Mouse (Mus musculus) E14TG2a.4 (cell line): ENCODE data around the gene Mroh3.

Experiments used
- H3K27me3 ChIP-seq: 2 replicates; pipeline ENCODE4 v1.6.1; 2014; ENCODE audit warnings: low read length, control low read depth; ENCODE audit not compliant: insufficient read depth
- H3K36me3 ChIP-seq: 2 replicates; pipeline ENCODE4 v1.6.1; 2014; ENCODE audit warnings: low read length, control low read depth; ENCODE audit not compliant: insufficient read depth
- H3K4me1 ChIP-seq: replicated peaks from 2 replicates; pipeline ENCODE4 v1.6.1; 2014; ENCODE audit warnings: low read depth, low read length, control low read depth
- H3K4me3 ChIP-seq: replicated peaks from 2 replicates; pipeline ENCODE4 v1.5.1; 2014; ENCODE audit warnings: mild to moderate bottlenecking, low read length
- H3K9me3 ChIP-seq: 2 replicates; pipeline ENCODE4 v1.6.1; 2014; ENCODE audit warnings: low read length, control low read depth
- CTCF ChIP-seq: conservative IDR thresholded peaks from 2 replicates; pipeline ENCODE4 v1.5.1; 2014; ENCODE audit warnings: low read length
- NANOG ChIP-seq: IDR thresholded peaks from 2 replicates; pipeline ENCODE4 v1.6.1; 2014; ENCODE audit warnings: borderline replicate concordance, low read length, mixed read lengths
- POU5F1 ChIP-seq: IDR thresholded peaks from 2 replicates; pipeline ENCODE4 v1.6.1; 2014; ENCODE audit warnings: low read length, borderline replicate concordance

Gene Mroh3

GRCm38 (mm10) chr1:136134547-136134946 is 78.1 kb downstream of the Mroh3 start:
- Histone ChIP-seq H3K4me3 (no peak overlapping the region), H3K27me3 (peaks cover 70% of the 10 kb centered on the region), H3K4me1 (peaks cover 83% of the 10 kb centered on the region), H3K36me3 (no peaks in the 10 kb centered on the region), H3K9me3 (no peaks in the 10 kb centered on the region)
- no peak for TF ChIP-seq CTCF
- no peak for TF ChIP-seq NANOG
- TF ChIP-seq POU5F1, result no peak

- Histone ChIP-seq H3K4me1 (peaks cover 79% of the 10 kb centered on the region), H3K4me3 (no peak overlapping the region), H3K27me3 (peaks cover 78% of the 10 kb centered on the region), H3K9me3 (no peaks in the 10 kb centered on the region), H3K36me3 (no peaks in the 10 kb centered on the region)
- TF ChIP-seq NANOG (no peak), POU5F1 (no peak), CTCF (no peak)
Measured at GRCm38 (mm10) chr1:136133570-136134240, 78.9 kb downstream of the Mroh3 start.

- TF ChIP-seq POU5F1, result no peak
- no peak for TF ChIP-seq NANOG
- TF ChIP-seq CTCF, result no peak
- peaks cover 74% of the 10 kb centered on the region for H3K27me3 ChIP-seq
Measured at GRCm38 (mm10) chr1:136132386-136133201, 80.0 kb downstream of the Mroh3 start.

More at GRCm38 (mm10) chr1:136132386-136133201, 80.0 kb downstream of the Mroh3 start:
- H3K36me3 ChIP-seq, result no peaks in the 10 kb centered on the region
- H3K4me1 ChIP-seq, result peaks cover 68% of the 10 kb centered on the region
- no peaks in the 10 kb centered on the region for H3K9me3 ChIP-seq
- H3K4me3 ChIP-seq, result peak overlapping the region; percentile 89
